Mouse (Mus musculus): ENCODE results near the gene D630045J12Rik. TPM values are rescaled to one million over a fixed set of nuclear protein-coding genes. Genes with fewer than 3 reads are reported as not detected.

Gene D630045J12Rik
- total RNA-seq, 4 experiments from 2014 or later, result 30.8 to 38.5 (median 34.3) TPM

GRCm38 (mm10) chr6:38140402-38140801 is 113.4 kb downstream of the D630045J12Rik start:
- no peak for DNase-seq (ENCODE audit: low spot score in 2 of 2)

DNA sequence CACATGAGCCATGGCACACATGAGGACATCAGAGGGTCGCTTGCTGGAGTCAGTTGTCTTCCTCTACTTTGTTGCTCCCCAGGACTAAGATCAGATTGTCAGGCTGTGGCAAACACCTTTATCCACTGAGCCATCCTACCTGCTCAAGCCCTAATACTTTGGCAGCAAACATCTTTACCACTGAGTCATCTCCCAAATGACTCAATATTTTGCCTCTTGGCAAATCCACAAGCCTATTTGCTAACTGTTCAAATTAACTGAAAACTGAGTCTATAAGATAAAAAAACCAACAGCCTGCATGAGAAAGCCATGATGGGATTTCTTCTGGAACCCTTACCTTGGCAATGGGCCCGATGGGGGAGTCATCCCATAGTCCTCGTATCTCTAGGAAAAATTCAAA is 114.7 kb downstream of the D630045J12Rik start:
- DNase-seq (ENCODE audit: low spot score in 2 of 2), result no peak

DNA sequence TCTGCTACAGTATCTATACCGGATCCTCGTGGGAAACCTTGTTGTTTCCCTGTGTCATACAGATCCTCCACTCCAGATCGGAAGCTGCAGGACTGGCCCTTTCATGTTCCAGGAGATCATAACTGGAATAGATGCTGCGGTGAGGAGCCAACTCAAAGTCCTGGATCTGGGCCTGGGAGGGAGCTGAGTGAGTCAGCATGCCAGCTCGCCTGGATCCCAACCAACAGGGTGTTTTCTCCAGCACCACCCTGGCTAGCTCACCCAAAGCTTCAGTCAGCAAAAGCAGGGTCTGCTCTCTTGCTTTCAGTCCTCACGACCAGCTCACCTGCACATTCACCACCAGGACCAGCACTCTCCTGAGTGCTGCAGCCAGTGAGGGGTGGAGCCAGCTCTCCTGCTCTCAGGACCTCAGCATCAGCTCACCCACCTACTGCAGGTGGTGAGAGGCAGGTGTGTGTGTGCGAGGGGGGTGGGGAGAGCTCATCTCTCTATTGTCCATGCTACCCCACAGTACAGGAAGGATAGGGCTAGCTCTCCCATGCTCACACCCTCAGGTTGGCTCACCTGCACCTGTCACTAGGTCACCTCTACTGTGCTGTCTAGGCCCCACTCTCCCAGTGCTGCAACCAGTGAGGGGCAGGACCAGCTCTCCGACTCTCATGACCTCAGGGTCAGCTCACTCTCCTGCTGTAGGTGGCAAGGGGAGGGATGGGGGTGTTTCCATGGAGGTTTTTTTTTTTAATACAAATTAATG is 118.8 kb downstream of the D630045J12Rik start:
- peak; percentile 52 to 78 for DNase-seq (ENCODE audit: low spot score in 2 of 2)

GRCm38 (mm10) chr6:38131801-38132231 is 122.0 kb downstream of the D630045J12Rik start:
- DNase-seq (ENCODE audit: low spot score in 2 of 2), result no peak

GRCm38 (mm10) chr6:38129883-38130282 is 123.9 kb downstream of the D630045J12Rik start:
- DNase-seq (ENCODE audit: low spot score in 2 of 2), result no peak

DNA sequence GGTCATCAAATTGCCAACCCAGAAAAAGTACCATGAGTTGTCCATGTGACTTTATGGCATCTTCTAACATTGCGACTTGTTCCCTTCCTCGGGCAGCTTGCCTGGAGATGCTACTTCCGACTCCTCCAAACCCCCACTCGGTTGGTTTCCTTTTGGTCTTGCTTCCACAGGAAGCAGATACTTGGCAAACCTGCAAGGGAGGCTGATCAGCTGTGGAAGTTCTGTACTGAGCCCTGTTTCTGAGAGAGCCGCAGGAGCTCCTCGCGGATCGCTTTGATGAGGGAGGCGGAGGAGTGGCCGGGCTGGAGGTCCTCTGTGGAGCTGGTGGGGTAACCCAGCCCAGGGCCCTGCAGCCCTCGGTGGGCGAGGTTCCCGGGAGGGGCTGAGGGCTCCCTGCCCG is 125.7 kb downstream of the D630045J12Rik start:
- DNase-seq (ENCODE audit: low spot score in 2 of 2), result no peak

GRCm38 (mm10) chr6:38125462-38125861 is 128.3 kb downstream of the D630045J12Rik start:
- no peak for DNase-seq (ENCODE audit: low spot score in 2 of 2)

GRCm38 (mm10) chr6:38124882-38125281 is 128.9 kb downstream of the D630045J12Rik start:
- no peak for DNase-seq (ENCODE audit: low spot score in 2 of 2)

- DNase-seq (ENCODE audit: low spot score in 2 of 2), result no peak
Measured at GRCm38 (mm10) chr6:38124207-38124835, 129.5 kb downstream of the D630045J12Rik start, which contains the start of gene Atp6v0a4. Gene Atp6v0a4 (minus strand): TSS chr6:38124586.

DNA sequence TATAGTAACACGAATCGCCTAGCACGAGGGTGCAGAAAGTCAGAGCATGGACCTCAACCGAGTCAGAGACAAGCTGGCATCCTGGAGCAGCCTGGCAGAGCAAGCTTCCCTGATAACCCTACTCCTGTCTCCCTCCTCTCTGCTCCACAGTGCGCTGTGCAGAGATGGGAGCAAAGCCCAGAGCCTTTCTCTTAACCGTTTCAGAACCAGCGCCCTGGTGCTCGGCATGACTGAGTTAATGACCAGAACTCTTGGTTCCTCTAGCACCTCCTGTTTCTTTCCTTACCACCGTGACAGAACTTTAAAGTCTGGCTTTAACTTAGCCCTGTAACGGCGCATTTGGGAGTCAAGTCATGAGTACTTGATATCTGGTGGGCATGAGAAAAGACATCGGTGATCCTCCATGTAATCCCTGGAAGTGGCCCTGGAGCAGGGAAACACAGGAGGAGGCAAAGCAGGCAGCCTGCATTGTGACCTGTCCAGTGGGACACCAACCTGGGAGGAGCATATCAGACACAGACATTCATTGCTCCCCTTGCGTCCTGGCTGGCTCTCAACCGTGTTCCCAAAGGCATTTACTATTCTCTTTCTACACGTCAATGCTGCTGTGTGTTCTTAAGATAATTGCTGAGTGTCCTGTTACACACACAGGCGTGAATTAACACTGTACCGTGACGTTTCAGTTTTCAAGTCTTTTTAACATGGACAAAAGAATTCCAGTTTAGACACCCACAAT is 130.2 kb downstream of the D630045J12Rik start:
- no peak for DNase-seq (ENCODE audit: low spot score in 2 of 2)

GRCm38 (mm10) chr6:38122791-38123190 is 131.0 kb downstream of the D630045J12Rik start:
- no peak for DNase-seq (ENCODE audit: low spot score in 2 of 2)

DNA sequence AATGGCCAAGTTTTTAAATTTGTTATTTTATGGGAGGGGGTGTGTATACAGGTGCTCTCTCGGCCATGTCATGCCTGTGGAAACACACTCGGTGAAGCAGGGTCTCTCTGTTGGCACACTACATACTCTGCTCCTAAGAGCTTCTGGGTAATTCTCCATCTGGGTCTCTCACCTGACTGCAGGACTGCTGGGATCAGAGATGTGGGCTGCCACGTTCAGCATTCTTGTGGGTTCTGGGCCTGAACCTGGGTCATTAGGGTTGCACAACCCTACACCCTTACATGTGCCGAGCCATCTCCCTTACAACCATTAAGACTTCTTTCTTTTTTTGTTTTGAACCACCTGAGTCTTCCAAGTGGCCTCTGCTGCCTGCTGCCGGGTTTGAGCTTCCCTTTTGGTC is 132.0 kb downstream of the D630045J12Rik start:
- DNase-seq (ENCODE audit: low spot score in 2 of 2), result no peak

DNA sequence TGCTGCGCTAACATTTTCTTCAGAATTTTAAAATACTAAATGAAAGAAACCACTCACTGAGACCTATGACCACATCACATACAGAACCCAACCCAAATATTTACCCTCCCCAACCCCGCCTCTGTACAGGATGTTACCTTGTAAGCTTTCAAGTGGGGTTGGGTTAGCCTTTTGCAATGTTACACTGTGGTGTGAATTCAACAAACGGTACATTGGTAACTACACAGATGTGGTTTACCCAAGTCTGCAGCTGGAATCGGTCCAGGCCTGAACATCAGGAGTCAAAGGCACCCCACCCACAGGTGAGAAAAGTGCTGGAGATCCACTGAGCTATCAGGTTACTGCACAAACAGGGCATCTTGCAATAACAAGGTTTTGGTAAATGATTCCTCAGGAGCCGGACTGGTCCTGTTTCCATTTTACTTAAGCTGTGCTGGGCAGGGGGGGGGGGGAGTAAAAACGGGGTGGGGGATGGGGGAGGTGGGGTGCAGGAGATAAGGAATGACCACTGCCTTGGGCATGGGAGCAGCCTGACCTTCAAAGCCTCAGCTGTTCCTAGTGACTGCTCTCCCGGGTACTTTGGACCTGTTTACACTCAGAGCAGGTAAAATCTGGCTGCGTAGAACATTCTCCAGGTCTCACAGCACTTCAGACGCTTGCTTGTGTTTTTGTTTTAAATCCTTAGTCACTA is 133.0 kb downstream of the D630045J12Rik start:
- DNase-seq (ENCODE audit: low spot score in 2 of 2), result no peak

DNA sequence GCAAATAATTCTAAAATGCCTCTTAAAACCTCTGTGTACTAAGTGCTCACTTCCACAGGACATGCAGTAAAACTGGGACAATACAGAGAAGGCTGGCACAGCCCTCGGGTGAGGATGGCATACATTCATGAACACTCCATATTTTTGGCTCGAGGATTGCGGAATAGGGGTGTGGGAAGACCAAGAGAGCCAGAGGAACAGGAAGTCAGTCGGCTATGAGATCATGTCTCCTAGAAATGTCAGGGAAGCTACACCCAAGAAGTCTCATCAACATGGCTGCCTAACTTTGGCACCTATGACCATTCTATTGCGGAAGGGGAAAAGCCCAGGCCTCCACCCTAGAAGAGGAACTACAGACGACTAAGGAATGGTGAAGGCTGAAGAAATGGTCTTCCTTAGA is 135.5 kb downstream of the D630045J12Rik start:
- no peak for DNase-seq (ENCODE audit: low spot score in 2 of 2)

DNA sequence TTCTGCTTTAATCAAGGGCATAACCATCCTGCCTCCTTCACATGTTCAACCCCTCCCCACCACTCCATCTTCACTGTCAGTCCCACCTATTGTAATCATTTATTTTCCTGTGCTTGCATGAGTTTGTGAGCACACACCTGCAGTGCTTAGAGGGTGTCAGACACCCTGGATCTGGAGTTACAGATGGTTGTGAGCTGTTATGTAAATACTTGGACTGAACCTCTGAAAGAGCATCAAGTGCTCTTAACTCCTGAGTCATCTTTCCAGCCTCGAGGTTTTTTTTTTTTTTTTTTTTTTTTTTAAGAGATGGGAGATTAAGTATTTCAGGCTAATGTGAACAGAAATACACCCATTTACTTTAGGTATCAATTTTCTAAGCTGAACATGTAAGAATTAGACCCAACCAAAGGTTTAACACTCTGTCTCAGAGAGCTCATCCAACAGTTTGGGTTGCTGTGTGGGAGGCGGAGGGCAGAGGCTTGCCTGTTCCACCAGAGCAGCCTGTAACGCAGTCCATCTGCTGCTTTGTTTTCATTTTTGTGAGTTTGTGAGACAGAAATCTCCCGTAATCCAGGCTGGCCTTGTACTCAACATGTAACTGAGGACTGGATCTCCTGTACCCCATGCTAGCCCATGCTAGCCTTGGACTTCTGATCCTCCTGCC is 137.6 kb downstream of the D630045J12Rik start:
- peak; percentile 50 to 65 for DNase-seq (ENCODE audit: low spot score in 2 of 2)

DNA sequence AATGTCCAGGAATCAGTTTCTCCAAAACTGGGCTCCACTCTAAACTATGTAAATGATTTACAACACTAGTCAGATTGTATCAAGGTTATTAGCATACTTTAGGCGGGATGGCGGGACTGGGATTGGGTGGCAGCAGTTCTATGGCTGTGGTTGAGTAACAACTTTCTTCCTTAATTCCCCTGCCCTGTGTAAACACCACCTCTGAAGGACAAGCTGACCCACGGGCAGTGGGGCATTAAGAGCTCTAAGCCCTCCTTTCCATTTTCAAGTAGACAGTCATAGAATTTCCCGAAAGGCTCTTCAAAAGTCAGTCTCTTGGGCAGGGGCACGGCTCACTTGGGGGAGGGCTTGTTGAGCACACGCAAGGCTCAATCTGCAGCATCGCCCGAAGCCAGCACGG is 142.9 kb downstream of the D630045J12Rik start:
- DNase-seq (ENCODE audit: low spot score in 2 of 2), result no peak

DNA sequence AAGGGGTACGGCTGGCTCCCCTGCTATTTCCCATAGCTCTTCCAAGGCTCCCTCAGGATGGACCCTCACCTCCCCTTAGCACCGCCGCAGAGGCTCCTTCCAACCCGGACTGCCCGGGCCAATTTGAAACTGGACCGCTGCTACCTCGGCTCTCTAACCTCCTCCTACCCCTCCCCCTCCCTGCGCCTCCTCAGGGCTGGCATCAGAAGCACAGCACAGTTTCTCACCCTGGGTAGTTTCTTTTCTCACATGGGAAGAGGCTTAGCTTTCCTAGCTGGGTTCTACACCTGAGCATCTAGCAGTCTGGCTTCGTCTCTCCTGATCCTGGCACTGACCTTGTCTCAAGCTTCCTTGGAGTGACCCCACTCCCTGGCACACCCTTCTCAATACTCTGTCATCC is 143.9 kb downstream of the D630045J12Rik start:
- DNase-seq (ENCODE audit: low spot score in 2 of 2), result no peak

DNA sequence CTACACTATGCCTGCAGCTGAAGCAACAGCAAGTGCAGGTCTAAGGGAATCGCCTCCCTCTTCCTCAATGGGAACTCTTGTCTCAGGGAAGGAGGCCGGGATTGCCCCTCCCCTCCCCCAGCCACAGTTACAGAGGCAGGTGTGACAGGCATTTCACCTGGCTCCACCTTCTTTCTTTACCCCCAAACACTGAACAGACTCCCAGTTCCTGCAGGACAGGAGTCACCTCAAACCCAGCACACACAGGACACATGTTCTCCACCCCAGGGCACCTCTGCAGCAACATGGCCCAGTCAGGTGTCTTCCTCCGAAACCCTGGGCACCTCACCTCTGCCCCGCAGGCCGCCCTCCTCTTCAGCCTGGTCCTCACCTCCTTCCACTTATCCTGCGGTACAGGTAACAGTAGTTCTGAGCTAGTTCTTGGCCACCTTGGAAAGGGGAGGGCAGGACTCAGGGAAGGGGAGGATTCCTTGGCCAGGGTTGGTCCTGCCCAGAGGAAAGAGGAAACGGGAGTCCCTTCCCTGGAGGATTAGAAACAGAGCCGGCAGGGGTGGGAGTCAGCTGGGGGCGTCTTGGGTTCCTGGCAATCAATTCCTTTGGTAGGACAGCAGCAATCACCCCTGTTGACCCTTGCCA is 144.5 kb downstream of the D630045J12Rik start, which contains the start of gene Tmem213:
TSS of gene Tmem213 (plus strand) at position 96 of the 636 bp plus-strand sequence.
- DNase-seq (ENCODE audit: low spot score in 2 of 2), result no peak

- DNase-seq (ENCODE audit: low spot score in 2 of 2), result no peak
Measured at GRCm38 (mm10) chr6:38108449-38108848, 145.4 kb downstream of the D630045J12Rik start.

- DNase-seq (ENCODE audit: low spot score in 2 of 2), result no peak
Measured at GRCm38 (mm10) chr6:38105924-38106323, 147.9 kb downstream of the D630045J12Rik start.
